15 mouse cellular contexts compared by ENCODE assay signal in the genomic region with DNA sequence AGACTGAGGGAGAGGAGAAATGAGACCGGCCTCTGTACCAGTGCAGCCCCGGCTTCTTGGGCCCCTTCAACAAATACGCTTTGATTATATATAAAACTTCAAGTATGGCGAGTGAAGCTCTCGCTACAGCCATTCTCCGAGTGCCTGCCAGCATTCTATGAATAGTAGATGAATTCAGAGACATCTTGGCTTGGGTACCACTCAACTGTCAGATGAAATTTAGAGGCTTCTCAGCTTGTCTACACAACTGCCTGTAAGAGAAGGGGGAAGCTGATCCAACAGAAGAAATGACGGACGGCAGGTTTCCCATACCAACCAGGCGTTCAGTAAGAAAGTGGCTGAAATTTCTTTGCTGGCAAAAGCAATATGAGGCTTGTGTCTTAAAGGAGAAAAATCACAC.
DNase-seq lines count a peak whose midpoint lies in the region; ATAC-seq and TF ChIP-seq lines count a peak whose summit lies in the region.
"Had no signal": no experiment of that assay in that cellular context is flagged by ENCODE, and none has a peak within 500 bp of the region (broad histone marks: within the 10 kb centered on the region; RNA-seq: fewer than 3 reads in every experiment).

No protein-coding gene starts in this region.

- no peak overlapping the region for H3K4me2 ChIP-seq in forebrain, embryonic 15.5 days (replicated peaks)
- no peak overlapping the region for H3K4me2 ChIP-seq in intestine, postnatal 0 days (replicated peaks; ENCODE audit: low read depth)
- H3K4me2 ChIP-seq: heart, embryonic 12.5 days had no signal

- no peak for TF ChIP-seq CTCF in intestine, postnatal 0 days (IDR thresholded peaks at IDR 0.05; ENCODE audit: low read depth)

- no peaks in the 10 kb centered on the region for H3K9me3 ChIP-seq in forebrain, embryonic 15.5 days
- no peaks in the 10 kb centered on the region for H3K9me3 ChIP-seq in forebrain, embryonic 10.5 days
- no peaks in the 10 kb centered on the region for H3K9me3 ChIP-seq in intestine, postnatal 0 days (ENCODE audit: control insufficient read depth)
- H3K9me3 ChIP-seq: embryonic facial prominence, embryonic 10.5 days; heart, embryonic 12.5 days had no signal

- no peaks in the 10 kb centered on the region for H3K36me3 ChIP-seq in forebrain, embryonic 15.5 days
- peaks cover 5% of the 10 kb centered on the region for H3K36me3 ChIP-seq in forebrain, embryonic 10.5 days (replicated peaks)
- peaks cover 4% of the 10 kb centered on the region; the same call in 1 of the 2 replicates for H3K36me3 ChIP-seq in intestine, postnatal 0 days (ENCODE audit: control insufficient read depth, insufficient read depth)

- H3K4me3 ChIP-seq in forebrain, embryonic 15.5 days = no peak overlapping the region
- H3K4me3 ChIP-seq in forebrain, embryonic 10.5 days = no peak overlapping the region
- H3K4me3 ChIP-seq in intestine, postnatal 0 days (ENCODE audit: low read depth, low read length) = no peak overlapping the region
- H3K4me3 ChIP-seq: embryonic facial prominence, embryonic 10.5 days; heart, embryonic 12.5 days had no signal

- no peak overlapping the region for H3K9ac ChIP-seq in forebrain, embryonic 15.5 days (replicated peaks)
- no peak overlapping the region for H3K9ac ChIP-seq in intestine, postnatal 0 days (ENCODE audit: low read depth, low read length)
- H3K9ac ChIP-seq: heart, embryonic 12.5 days had no signal

- ATAC-seq in forebrain, embryonic 15.5 days (replicated peaks) = no peak
- no peak for ATAC-seq in intestine, postnatal 0 days
- ATAC-seq: inflammation-experienced regulatory T-cells, adult 6 months had no signal

- H3K27ac ChIP-seq in forebrain, embryonic 15.5 days (replicated peaks) = peak overlapping the region; percentile 18; the same call in 1 of the 2 replicates
- H3K27ac ChIP-seq in forebrain, embryonic 10.5 days = no peak overlapping the region
- H3K27ac ChIP-seq in intestine, postnatal 0 days (ENCODE audit: low read depth, low read length) = no peak overlapping the region
- H3K27ac ChIP-seq: embryonic facial prominence, embryonic 10.5 days had no signal

- no peaks in the 10 kb centered on the region for H3K27me3 ChIP-seq in forebrain, embryonic 15.5 days
- H3K27me3 ChIP-seq in forebrain, embryonic 10.5 days (ENCODE audit: poor library complexity, severe bottlenecking) = no peaks in the 10 kb centered on the region
- no peaks in the 10 kb centered on the region for H3K27me3 ChIP-seq in intestine, postnatal 0 days (replicated peaks; ENCODE audit: control insufficient read depth, insufficient read depth, low read length)

- intact Hi-C loops in left cerebral cortex, postnatal 14 days (cut with DNase I) = no loop called here

- WGBS in forebrain, embryonic 15.5 days = 71% methylated on average over 9 of the region's 9 CpGs
- 94% methylated on average over 9 of the region's 9 CpGs for WGBS in forebrain, embryonic 10.5 days
- WGBS in intestine, postnatal 0 days = 80% methylated on average over 9 of the region's 9 CpGs

- H3K4me1 ChIP-seq in forebrain, embryonic 15.5 days = 0 out of 2 replicates have a peak, but pooled peaks cover 7% of the 10 kb centered on the region
- peaks cover 8% of the 10 kb centered on the region for H3K4me1 ChIP-seq in forebrain, embryonic 10.5 days
- no peaks in the 10 kb centered on the region for H3K4me1 ChIP-seq in intestine, postnatal 0 days (replicated peaks; ENCODE audit: control insufficient read depth, insufficient read depth, low read length)

- no peak for DNase-seq in forebrain, embryonic 10.5 days (ENCODE audit: extremely low spot score, low spot score)
- peak; percentile 38 for DNase-seq in gastrocnemius, adult 18-20 months (ENCODE audit: low spot score)
- DNase-seq in gastrocnemius, postnatal 25 days = no peak
- DNase-seq in left cerebral cortex, postnatal 14 days (ENCODE audit: low spot score in 2 of 2) = peak; percentile 27 to 34
- no peak for DNase-seq in left cerebral cortex, adult 18-20 months (ENCODE audit: low spot score in 2 of 2)
- DNase-seq in brain, embryonic 18.5 days (ENCODE audit: low read depth, low spot score) = peak; percentile 52
- DNase-seq: adrenal gland, postnatal 10 days; cerebellum, adult 2 months; kidney, adult 11 months; kidney, adult 9 months had no signal

Comparison
In these comparisons a context has a peak if more than half of its experiments do, and no peak if none do; other contexts are left out.
1. DNase-seq: peak in gastrocnemius, adult 18-20 months (single experiment), left cerebral cortex, postnatal 14 days (2 of 2) and brain, embryonic 18.5 days (single experiment); none in forebrain, embryonic 10.5 days (single experiment), gastrocnemius, postnatal 25 days (single experiment) and left cerebral cortex, adult 18-20 months (0 of 2).